Mouse (Mus musculus) layer of hippocampus, postnatal 10 days (tissue): Measurements from ENCODE around the gene Incenp. TPM values are rescaled to one million over a fixed set of nuclear protein-coding genes. Genes with fewer than 3 reads are reported as not detected.
"Not testable (repeated sequence)": the region's sequence is repeated elsewhere in the genome, so short reads cannot be mapped to it uniquely, and the experiment has no call there.

Experiments used
- DNase-seq, 2 experiments: peaks; one replicate each; pipeline ENCODE4 v3.0.0; 2021; ENCODE audit warnings: low spot score in 2 of 2
- total RNA-seq, 2 experiments: library from RNA; stranded (reverse); gene quantifications; 2 replicates each; pipeline ENCODE4 v1.2.3; 2021

The Incenp gene
- total RNA-seq, 2 experiments from 2014 or later, result 16.1 to 25.7 TPM

DNA sequence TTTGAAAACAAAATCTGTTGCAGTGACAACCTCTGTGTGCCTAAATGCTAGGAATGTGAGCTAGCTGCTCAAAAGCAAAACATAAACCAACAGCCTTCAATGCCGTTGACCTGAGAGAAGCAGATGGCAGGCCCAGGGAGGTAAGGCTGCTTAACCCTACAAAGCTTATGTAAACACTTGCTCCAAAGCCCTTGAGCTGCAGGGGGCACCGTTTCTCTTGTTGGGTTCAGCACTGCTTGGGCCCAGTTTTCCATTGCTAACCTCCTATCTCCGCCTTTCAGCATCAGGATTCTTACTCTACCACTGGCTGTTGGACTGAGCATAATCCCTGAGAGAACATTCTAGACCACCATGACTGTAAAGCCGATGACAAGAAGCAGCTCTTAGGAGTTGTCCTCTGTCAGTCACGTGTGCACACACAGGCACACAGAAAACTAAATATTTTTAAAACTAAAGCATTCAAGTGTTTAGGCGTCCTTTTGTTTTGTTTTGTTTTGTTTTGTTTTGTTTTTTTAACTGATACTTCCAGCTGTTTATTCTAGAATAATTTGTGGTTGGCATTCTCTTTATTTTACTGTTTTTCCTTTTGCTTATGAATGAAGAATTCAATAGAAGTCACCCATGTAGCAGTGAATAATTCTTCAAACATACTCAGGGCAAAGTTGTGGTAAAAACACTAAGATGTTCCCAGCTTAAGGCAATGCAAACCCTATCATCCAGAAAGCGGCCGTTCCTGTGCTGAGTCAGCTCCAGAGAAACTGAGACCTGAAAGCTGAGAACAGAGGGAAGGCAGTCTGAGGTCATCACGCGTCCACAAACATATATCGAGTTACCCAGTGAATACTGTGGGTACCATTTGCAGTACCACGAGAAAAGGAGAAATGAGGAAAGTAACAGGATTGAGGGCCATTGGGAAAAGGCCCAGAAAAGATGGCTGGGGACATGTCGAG is 21.8 kb upstream of the Incenp start:
- DNase-seq, result peak; percentile 46 to 60

DNA sequence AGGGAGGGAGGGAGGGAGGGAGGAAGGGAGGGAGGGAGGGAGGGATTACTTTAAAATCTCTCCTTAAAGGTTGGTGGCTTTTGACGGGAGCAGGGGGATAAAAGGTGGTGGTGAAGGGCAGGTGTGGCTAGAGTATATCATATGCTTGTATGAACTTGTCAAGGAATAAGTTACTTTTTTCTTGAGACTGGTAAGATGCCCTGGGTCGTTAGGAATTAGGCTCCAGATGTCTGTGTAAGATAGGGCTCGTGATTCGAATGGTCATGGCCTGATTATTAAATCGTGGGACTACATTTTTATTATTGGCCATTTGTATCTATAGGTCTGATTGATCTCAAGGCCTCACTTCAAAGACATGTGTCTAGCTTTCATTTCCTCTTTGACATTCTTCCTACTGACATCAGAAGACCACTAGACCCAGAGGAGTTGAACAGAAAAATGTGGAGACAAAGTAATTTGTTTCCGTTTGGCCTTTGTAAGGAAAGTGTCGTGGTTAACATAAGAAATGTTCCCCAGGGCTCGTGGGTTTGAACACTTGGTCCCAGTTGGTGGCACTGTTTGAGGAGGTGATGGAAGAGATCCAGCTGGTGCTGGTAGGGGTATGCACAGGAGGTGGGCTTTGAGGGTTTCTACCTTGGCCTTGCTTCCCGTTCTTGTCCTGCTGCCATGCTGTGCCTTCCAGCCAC is 19.0 kb upstream of the Incenp start:
- DNase-seq, result no peak

DNA sequence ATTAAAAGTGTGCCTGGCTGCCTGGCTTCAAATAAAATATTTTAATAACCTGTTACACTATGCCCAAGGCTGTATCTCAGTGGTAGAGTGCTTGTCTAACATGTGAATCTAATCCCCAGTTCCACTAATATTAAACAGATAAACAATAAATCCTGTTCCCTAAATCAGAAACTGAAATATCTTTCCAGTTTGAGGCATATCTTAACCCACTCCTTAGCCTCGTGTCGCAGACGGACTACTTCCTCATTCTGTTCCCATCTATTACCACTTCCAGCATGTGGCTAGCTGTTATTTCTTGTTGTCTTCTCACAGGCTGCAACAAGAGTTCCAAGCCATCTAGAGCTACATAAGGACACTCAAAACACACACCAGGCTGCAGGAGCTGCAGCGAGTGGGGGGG is 18.4 kb upstream of the Incenp start:
- DNase-seq, result no peak

GRCm38 (mm10) chr19:9915935-9916334 is 16.6 kb upstream of the Incenp start:
- peak; percentile 85 to 90 for DNase-seq

DNA sequence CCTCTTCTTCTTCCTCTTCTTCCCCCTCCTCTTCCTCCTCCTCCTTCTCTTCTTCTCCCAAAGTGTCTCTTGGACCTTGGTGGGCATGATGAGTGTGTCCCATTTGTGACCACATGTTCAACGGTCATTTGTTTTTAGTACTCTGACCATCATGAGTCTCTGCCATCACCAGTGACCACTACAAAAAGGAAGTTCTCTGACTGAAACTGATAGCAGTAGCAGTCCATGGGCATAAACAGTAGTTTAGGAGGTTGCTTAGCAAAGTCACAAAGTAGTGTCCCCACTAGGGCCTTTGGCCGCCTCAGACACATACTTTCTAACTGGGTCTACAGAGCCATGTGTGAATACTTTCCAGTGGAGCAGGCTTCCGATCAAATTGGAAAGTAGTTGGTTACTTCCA is 15.0 kb upstream of the Incenp start:
- no peak for DNase-seq

DNA sequence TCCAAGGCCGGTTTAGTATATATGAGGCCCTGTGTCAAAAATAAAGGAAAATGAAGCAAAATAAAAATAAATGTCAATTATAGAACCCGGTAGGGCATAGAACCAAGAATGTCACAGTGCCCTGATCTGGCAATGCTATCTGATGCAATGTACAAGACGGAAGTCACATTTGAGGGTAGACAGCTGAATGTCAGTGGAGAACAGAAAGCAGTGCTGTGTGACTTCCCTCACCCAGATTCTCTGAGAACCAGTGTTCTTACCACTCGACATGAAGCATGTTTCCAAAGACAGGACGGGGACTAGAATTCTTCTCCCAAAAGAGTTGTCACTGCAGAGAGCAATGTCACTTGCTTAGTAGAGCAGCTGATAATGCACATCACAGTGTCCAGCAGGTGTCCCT is 14.4 kb upstream of the Incenp start:
- DNase-seq, result no peak

DNA sequence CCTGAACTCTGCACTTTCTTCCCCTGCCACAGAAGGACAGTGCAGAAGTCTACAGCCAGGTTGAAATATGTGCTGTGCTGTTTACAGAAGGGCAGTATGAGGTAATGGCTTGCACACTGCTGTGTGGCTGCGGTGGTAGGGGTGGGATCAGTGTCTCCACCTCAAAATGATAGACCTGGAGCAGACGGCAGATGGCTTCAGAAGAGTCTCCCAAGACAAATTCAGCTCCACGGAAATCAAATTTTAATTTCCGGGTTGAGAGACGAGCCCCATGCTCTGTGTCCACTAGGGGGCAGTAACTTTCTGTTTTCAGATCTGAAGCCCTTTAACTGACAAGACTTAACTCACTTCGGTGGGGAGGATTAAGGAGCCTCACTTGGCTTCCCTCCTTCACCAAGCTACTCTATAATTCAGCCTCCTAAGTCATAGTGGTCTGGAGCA is 12.0 kb upstream of the Incenp start:
- DNase-seq, result peak in 1 of 2 experiments; percentile 40

- no peak for DNase-seq
These were observed 10.0 kb upstream of the Incenp start for GRCm38 (mm10) chr19:9909351-9909750.

- DNase-seq, result not testable (repeated sequence)
These were observed 1.3 kb upstream of the Incenp start for GRCm38 (mm10) chr19:9900696-9901095.

DNA sequence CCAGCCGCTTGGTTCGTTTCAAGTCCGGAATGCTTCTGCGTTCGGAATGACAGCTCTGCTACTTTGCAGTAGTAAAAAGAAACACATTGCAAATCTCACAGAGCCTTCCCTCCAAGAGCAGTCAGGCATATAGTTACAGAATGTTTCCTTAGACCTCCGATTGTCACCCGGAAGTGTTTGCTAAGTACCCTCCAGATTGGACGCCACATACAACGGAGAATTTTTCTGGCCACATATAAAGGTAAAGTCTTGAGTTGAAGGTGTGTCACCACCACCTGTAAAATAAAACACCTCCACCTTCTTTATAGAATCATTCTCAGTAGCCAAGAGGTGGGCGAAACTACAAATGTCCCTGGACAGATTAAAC is 412 bp upstream of the Incenp start:
- no peak for DNase-seq

GRCm38 (mm10) chr19:9898339-9899066 is 848 bp downstream of the Incenp start:
- DNase-seq, result no peak

DNA sequence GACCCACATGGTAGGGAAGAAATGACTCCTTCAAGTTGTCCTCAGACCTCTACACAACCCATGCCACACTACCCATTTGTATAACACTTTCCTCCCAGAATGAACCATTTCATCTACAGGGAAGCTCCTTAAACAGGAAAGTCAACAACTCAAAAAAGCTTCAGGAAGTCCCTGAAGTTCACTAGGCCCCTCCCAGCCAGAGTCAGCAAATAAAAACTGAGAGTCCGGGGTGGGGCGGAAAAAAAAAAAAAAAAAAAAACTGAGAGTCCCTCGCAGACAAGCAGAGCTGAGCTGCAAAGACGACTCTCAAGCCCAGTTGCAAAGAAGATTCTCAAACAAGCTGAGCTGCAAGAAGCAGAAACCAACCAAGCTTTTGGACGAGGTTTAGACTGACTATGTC is 3.3 kb downstream of the Incenp start:
- DNase-seq, result no peak

DNA sequence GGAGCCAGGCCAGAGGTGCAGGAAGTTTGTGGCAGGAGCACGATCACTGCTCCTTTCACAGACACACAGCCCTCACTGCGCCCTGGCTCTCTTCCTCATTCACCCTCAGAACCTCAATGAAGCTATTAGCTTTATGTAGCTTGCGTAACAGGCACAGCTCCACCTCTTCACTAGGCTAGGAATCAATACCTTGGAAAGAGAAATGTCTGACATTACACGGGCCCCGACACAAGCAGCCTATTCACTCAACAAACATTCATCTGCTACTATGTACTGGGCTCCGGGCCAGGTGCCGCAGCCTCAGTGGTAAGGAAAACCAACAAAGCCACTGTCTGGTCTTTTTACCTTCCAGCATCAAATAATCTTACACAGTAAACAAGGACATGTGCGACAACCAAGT is 12.6 kb downstream of the Incenp start:
- no peak for DNase-seq

DNA sequence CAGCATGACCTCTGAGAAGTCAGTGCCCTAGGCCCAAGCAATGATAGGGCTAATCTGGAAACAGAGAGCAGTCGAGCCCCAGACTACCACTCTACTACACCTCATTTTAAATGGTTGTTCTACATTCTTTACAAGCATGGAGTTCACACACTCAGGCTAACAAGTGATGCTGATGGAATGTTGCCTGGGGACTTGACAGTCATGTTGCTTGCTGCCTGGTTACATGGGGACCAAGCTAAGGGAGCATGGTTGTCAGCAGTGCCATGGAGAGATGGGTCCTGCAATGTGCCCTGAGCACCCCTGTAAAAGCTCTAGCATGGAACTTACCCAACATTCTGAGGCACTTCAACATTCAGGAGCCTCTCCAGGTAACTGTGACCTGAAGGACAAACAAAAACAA is 13.0 kb downstream of the Incenp start:
- no peak for DNase-seq

- DNase-seq, result no peak
These were observed 21.0 kb downstream of the Incenp start for GRCm38 (mm10) chr19:9878186-9878835.

DNA sequence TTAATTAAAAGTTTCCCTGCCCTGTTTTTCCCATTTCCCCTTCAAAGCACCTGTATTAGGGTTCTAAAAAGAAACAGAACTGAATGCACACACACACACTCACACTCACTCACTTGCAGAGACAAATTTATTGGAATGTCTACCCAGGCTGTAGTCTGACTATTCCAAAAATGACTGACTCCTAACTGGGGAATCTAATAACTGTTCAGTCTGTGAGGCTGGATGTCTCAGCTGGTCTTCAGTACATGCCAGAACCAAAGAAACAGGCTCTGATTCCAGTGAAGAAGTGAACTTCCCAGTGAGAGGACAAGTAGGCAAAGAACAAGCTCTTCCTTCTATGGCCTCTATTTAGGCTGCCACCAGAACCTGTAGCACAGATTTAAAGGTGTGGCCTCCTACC is 33.9 kb downstream of the Incenp start:
- DNase-seq, result no peak

- DNase-seq, result no peak
These were observed 34.5 kb downstream of the Incenp start for GRCm38 (mm10) chr19:9864856-9865255.

GRCm38 (mm10) chr19:9860821-9861220 is 38.5 kb downstream of the Incenp start:
- DNase-seq, result not testable (repeated sequence)

GRCm38 (mm10) chr19:9849368-9850075 is 49.8 kb downstream of the Incenp start:
- not testable (repeated sequence) for DNase-seq

DNA sequence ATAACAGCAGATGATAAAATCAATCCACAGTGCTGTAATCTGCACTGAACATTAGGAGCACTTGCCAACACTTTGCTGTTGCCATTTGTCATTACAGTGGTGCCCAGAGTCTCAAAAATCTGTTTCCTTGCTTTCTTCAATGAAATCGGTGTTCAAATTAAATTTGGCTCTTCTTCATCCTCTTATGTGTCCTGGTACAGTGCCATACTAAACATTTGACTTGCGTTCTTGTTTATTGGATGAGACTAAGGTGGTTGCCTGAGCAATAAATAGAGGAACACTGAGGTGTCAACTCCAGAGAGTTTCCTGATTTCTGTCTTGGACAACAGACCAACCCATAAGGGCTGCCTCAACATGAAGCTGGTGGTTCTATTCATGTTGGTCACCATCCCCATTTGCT is 52.1 kb downstream of the Incenp start, which contains the start of gene Scgb2a2:
TSS of gene Scgb2a2 (plus strand) at position 301 of the 400 bp plus-strand sequence.
- DNase-seq, result no peak
